Mouse (Mus musculus): ENCODE results near the gene Cstf1. TPM values are rescaled to one million over a fixed set of nuclear protein-coding genes. Genes with fewer than 3 reads are reported as not detected.

Gene Cstf1
- polyA plus RNA-seq, 1 experiment from 2014 or later = 39.4 TPM

Other genes with a start within 250 kb of the Cstf1 start
- 0.14 TPM in 2 replicates for gene Mc3r, start 122.2 kb upstream of the Cstf1 start, polyA plus RNA-seq (2015; fragmentation: Nextera tagmentation; extraction: Ambion mirVana)
- gene Fam210b, start 25.1 kb upstream of the Cstf1 start, polyA plus RNA-seq (2015; fragmentation: Nextera tagmentation; extraction: Ambion mirVana) = 19.0 and 20.3 TPM in 2 replicates
- 110 and 114 TPM in 2 replicates for gene Aurka, start 146 bp upstream of the Cstf1 start, polyA plus RNA-seq (2015; fragmentation: Nextera tagmentation; extraction: Ambion mirVana)
- gene Cass4, start 23.1 kb downstream of the Cstf1 start, polyA plus RNA-seq (2015; fragmentation: Nextera tagmentation; extraction: Ambion mirVana) = 0.23 and 0.37 TPM in 2 replicates
- 69.1 and 71.3 TPM in 2 replicates for gene Rtf2, start 69.9 kb downstream of the Cstf1 start, polyA plus RNA-seq (2015; fragmentation: Nextera tagmentation; extraction: Ambion mirVana)
- gene Gcnt7, start 87.9 kb downstream of the Cstf1 start, polyA plus RNA-seq (2015; fragmentation: Nextera tagmentation; extraction: Ambion mirVana) = 1.6 and 2.2 TPM in 2 replicates
- 0.22 and 0.49 TPM in 2 replicates for gene Fam209, start 101.8 kb downstream of the Cstf1 start, polyA plus RNA-seq (2015; fragmentation: Nextera tagmentation; extraction: Ambion mirVana)
- gene Tfap2c, start 178.9 kb downstream of the Cstf1 start, polyA plus RNA-seq (2015; fragmentation: Nextera tagmentation; extraction: Ambion mirVana) = 4.0 and 4.9 TPM in 2 replicates

All from limb, embryonic 13.5 days (tissue).